Mouse (Mus musculus): ENCODE results near the gene Cluh. TPM values are rescaled to one million over a fixed set of nuclear protein-coding genes. Genes with fewer than 3 reads are reported as not detected.
A peak's percentile ranks its signal among the peaks of the same experiment; 100 is the strongest.

The Cluh gene
- total RNA-seq (2014; fragmentation: Nextera tagmentation): 36.2 and 37.9 TPM in 2 replicates
- 19.4 and 27.2 TPM in 2 replicates for total RNA-seq (2017)
- 53.7 and 60.3 TPM in 2 replicates for polyA plus RNA-seq (2012)

DNA sequence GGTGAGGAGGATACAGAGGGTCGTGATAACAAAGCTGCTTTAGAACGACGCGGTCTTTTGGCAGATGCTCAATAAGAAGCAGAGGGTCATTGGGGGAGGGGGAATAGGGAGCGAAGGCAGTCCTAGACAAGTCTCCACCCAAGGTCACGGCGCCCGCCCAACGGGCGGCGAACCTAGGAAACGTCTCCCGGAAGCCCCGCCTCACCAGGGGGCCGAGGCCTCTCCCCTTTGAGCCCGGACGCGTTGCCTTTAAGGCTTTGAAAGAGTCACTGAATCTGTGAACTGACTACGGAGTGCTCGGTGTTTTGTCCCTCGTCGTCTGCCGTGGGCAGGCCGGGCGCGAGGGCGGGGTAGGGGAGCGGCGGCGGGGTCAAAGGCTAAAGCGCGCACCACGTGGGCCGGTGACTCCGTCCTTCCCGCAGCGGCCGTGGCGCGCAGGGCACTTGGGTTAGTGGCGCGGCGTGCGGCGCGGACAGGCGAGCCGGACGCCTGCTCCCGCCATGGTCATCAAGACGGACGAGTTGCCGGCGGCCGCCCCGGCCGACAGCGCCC is at the start of gene Cluh:
Gene Cluh, plus strand, starts transcription at position 401 of the 552 bp plus-strand sequence.
- Histone ChIP-seq H3K27me3 (ENCODE audit: insufficient read depth, low read length) (no peaks in the 10 kb centered on the region), H3K4me3 (ENCODE audit: low read depth, low read length) (peak within 1 kb of the TSS; percentile 100), H3K36me3 (replicated peaks) (peaks cover 38% of the 10 kb centered on the region), H3K9me3 (replicated peaks) (no peaks in the 10 kb centered on the region), H3K4me1 (ENCODE audit: insufficient read depth, low read depth, low read length) (peaks cover 66% of the 10 kb centered on the region)
- ATAC-seq (ENCODE audit: extremely low read depth, insufficient number of reproducible peaks, low FRiP score, poor library complexity, severe bottlenecking) (peak; percentile 91), DNase-seq (ENCODE audit: low spot score) (peak; percentile 91)
- TF ChIP-seq GATA1 (IDR thresholded peaks at IDR 0.05; ENCODE audit: borderline replicate concordance, low read length) (no peak), GATA2 (IDR thresholded peaks at IDR 0.05; ENCODE audit: borderline replicate concordance, low read depth, low read length) (no peak), TAL1 (conservative IDR thresholded peaks at IDR 0.05; ENCODE audit: low read depth, low read length) (no peak)

DNA sequence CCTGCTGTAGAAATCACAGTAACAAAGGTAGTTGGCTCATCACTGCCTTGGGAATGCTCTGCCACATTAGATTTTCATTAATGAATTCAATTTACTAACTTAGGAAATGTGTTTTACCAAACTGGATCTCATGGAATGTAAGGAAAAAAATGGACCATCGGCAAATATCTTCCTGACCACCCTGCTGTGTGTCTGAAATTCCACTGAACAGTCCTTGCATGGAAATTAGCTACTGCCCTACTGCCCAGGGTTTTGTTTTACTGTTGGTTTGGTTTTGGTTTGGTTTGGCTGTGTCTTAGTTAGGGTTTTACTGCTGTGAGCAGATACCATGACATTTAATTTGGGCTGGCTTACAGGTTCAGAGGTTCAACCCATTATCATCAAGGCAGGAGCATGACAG is 47.0 kb upstream of the Cluh start:
- no peak overlapping the region for H3K4me3 ChIP-seq (ENCODE audit: low read depth, low read length)
- H3K36me3 ChIP-seq (replicated peaks): no peaks in the 10 kb centered on the region
- peaks cover 4% of the 10 kb centered on the region; the same call in 1 of the 2 replicates for H3K9me3 ChIP-seq (replicated peaks)
- DNase-seq (ENCODE audit: low spot score) (no peak), ATAC-seq (ENCODE audit: extremely low read depth, insufficient number of reproducible peaks, low FRiP score, poor library complexity, severe bottlenecking) (no peak)
- H3K27me3 ChIP-seq (ENCODE audit: insufficient read depth, low read length): peaks cover 31% of the 10 kb centered on the region
- peaks cover 4% of the 10 kb centered on the region for H3K4me1 ChIP-seq (ENCODE audit: insufficient read depth, low read depth, low read length)
- TF ChIP-seq CTCF (IDR thresholded peaks at IDR 0.05; ENCODE audit: low read depth, low read length): no peak
- TF ChIP-seq POLR2AphosphoS5 (IDR thresholded peaks at IDR 0.05; ENCODE audit: insufficient replicate concordance, low read depth, low read length): no peak
- TF ChIP-seq GATA2 (IDR thresholded peaks at IDR 0.05; ENCODE audit: borderline replicate concordance, low read depth, low read length): no peak
- TF ChIP-seq TAL1 (conservative IDR thresholded peaks at IDR 0.05; ENCODE audit: low read depth, low read length): no peak
- no peak for TF ChIP-seq GATA1 (IDR thresholded peaks at IDR 0.05; ENCODE audit: borderline replicate concordance, low read length)

GRCm38 (mm10) chr11:74610068-74610467 is 39.2 kb upstream of the Cluh start:
- Histone ChIP-seq H3K4me3 (ENCODE audit: low read depth, low read length) (no peak overlapping the region), H3K9me3 (replicated peaks) (0 out of 2 replicates have a peak, but pooled peaks cover 4% of the 10 kb centered on the region), H3K36me3 (replicated peaks) (no peaks in the 10 kb centered on the region), H3K4me1 (ENCODE audit: insufficient read depth, low read depth, low read length) (no peaks in the 10 kb centered on the region), H3K27me3 (ENCODE audit: insufficient read depth, low read length) (peaks cover 40% of the 10 kb centered on the region)
- ATAC-seq (ENCODE audit: extremely low read depth, insufficient number of reproducible peaks, low FRiP score, poor library complexity, severe bottlenecking) (no peak), DNase-seq (ENCODE audit: low spot score) (no peak)
- TF ChIP-seq POLR2AphosphoS5 (IDR thresholded peaks at IDR 0.05; ENCODE audit: insufficient replicate concordance, low read depth, low read length) (no peak), TAL1 (conservative IDR thresholded peaks at IDR 0.05; ENCODE audit: low read depth, low read length) (no peak), GATA2 (IDR thresholded peaks at IDR 0.05; ENCODE audit: borderline replicate concordance, low read depth, low read length) (no peak), GATA1 (IDR thresholded peaks at IDR 0.05; ENCODE audit: borderline replicate concordance, low read length) (no peak), CTCF (IDR thresholded peaks at IDR 0.05; ENCODE audit: low read depth, low read length) (no peak)

DNA sequence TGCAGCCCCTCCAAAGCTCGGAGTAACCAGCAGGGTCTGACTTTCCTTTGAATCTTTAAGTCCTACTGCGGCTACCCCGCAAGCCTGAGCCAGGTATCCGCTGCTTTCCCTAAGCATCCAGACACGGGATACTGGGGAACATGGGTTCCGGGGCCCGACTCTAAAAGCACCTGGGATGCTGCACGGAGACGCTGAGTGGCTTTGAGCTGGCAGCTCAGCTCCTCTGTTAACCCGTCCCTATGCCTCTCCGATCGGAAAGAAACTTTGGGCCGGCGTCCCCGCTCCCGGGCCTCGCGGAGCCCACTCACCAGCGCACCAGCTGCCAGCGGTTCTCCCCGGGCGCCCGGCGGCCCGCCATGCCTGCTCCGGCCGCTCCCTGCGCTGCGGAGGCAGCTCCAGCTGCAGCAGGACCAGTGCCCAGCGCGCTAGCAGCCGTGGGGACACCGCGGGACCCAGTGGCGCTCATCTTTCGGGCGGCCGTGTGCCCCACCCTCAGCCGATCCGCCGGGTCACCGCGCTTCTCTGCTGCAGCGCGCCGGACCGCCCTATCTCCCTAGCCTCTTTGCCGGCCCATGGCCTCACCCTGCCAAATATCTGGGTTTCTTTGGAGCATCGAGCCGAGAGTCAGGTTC is 38.6 kb upstream of the Cluh start, which contains the start of gene Rap1gap2:
Gene Rap1gap2, minus strand, starts transcription at position 371 of the 632 bp plus-strand sequence.
- Histone ChIP-seq H3K4me1 (ENCODE audit: insufficient read depth, low read depth, low read length) (no peaks in the 10 kb centered on the region), H3K27me3 (ENCODE audit: insufficient read depth, low read length) (peaks cover 41% of the 10 kb centered on the region), H3K4me3 (ENCODE audit: low read depth, low read length) (no peak within 1 kb of the TSS), H3K36me3 (replicated peaks) (no peaks in the 10 kb centered on the region), H3K9me3 (replicated peaks) (0 out of 2 replicates have a peak, but pooled peaks cover 4% of the 10 kb centered on the region)
- TF ChIP-seq CTCF (IDR thresholded peaks at IDR 0.05; ENCODE audit: low read depth, low read length): no peak
- no peak for TF ChIP-seq TAL1 (conservative IDR thresholded peaks at IDR 0.05; ENCODE audit: low read depth, low read length)
- ATAC-seq (ENCODE audit: extremely low read depth, insufficient number of reproducible peaks, low FRiP score, poor library complexity, severe bottlenecking): no peak
- no peak for DNase-seq (ENCODE audit: low spot score)

DNA sequence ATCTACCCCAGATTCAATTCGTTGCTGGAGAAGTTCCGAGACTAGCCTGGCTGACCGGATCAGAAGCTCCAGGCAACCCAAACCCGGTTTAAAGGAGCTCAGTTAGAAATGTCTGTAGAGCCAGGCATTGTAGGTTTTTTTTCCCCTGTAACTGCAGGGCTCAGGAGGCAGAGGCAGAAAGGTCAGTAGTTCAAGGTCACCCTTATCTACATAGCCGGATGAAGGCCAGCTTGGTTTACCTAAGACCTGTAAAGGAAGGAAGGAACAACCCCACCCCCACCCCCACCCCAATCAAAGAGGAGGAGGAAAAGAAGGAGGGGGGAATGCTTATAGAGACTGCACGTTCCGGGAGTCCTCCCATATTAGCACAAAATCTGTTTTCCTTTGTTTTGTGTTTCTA is 37.9 kb upstream of the Cluh start:
- 0 out of 2 replicates have a peak, but pooled peaks cover 4% of the 10 kb centered on the region for H3K9me3 ChIP-seq (replicated peaks)
- DNase-seq (ENCODE audit: low spot score) (no peak), ATAC-seq (ENCODE audit: extremely low read depth, insufficient number of reproducible peaks, low FRiP score, poor library complexity, severe bottlenecking) (no peak)
- H3K36me3 ChIP-seq (replicated peaks): no peaks in the 10 kb centered on the region
- H3K27me3 ChIP-seq (ENCODE audit: insufficient read depth, low read length): peaks cover 43% of the 10 kb centered on the region
- no peaks in the 10 kb centered on the region for H3K4me1 ChIP-seq (ENCODE audit: insufficient read depth, low read depth, low read length)
- TF ChIP-seq TAL1 (conservative IDR thresholded peaks at IDR 0.05; ENCODE audit: low read depth, low read length): no peak
- no peak for TF ChIP-seq GATA2 (IDR thresholded peaks at IDR 0.05; ENCODE audit: borderline replicate concordance, low read depth, low read length)
- TF ChIP-seq CTCF (IDR thresholded peaks at IDR 0.05; ENCODE audit: low read depth, low read length): no peak
- no peak for TF ChIP-seq GATA1 (IDR thresholded peaks at IDR 0.05; ENCODE audit: borderline replicate concordance, low read length)
- TF ChIP-seq POLR2AphosphoS5 (IDR thresholded peaks at IDR 0.05; ENCODE audit: insufficient replicate concordance, low read depth, low read length): no peak
- H3K4me3 ChIP-seq (ENCODE audit: low read depth, low read length): no peak overlapping the region

DNA sequence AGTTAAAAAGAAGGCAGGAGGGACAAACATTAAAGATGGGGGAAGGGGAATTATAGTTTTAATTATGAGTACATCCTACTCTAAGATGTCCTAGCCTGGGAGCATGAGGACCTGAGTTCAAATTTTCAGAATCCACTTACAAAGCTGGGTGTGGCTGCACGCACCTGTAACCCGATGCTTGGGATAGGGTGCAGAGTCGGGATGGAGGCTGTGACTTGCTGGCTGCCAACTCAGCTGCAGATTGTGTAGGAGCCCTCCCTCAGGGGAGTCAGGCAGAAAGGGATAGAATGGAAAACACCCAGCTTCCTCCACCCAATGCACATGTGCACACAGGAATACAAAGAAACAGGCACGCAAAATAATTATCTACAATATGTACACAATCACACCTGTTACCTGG is 35.9 kb upstream of the Cluh start:
- 0 out of 2 replicates have a peak, but pooled peaks cover 4% of the 10 kb centered on the region for H3K9me3 ChIP-seq (replicated peaks)
- no peaks in the 10 kb centered on the region for H3K36me3 ChIP-seq (replicated peaks)
- no peak overlapping the region for H3K4me3 ChIP-seq (ENCODE audit: low read depth, low read length)
- no peak for DNase-seq (ENCODE audit: low spot score)
- ATAC-seq (ENCODE audit: extremely low read depth, insufficient number of reproducible peaks, low FRiP score, poor library complexity, severe bottlenecking): no peak
- H3K27me3 ChIP-seq (ENCODE audit: insufficient read depth, low read length): peaks cover 50% of the 10 kb centered on the region
- no peaks in the 10 kb centered on the region for H3K4me1 ChIP-seq (ENCODE audit: insufficient read depth, low read depth, low read length)
- TF ChIP-seq TAL1 (conservative IDR thresholded peaks at IDR 0.05; ENCODE audit: low read depth, low read length) (no peak), POLR2AphosphoS5 (IDR thresholded peaks at IDR 0.05; ENCODE audit: insufficient replicate concordance, low read depth, low read length) (no peak), CTCF (IDR thresholded peaks at IDR 0.05; ENCODE audit: low read depth, low read length) (no peak), GATA2 (IDR thresholded peaks at IDR 0.05; ENCODE audit: borderline replicate concordance, low read depth, low read length) (no peak), GATA1 (IDR thresholded peaks at IDR 0.05; ENCODE audit: borderline replicate concordance, low read length) (no peak)
